ENCODE assay signal across 27 mouse cellular contexts in genomic region chr5:112535868-112536267, GRCm38 (mm10). TPM values are rescaled to one million over a fixed set of nuclear protein-coding genes. Genes with fewer than 3 reads are reported as not detected.
DNase-seq lines count a peak whose midpoint lies in the region; ATAC-seq and TF ChIP-seq lines count a peak whose summit lies in the region.
"Had no signal": no experiment of that assay in that cellular context is flagged by ENCODE, and none has a peak within 500 bp of the region (broad histone marks: within the 10 kb centered on the region; RNA-seq: fewer than 3 reads in every experiment).

No protein-coding gene starts in this region.

- no peaks in the 10 kb centered on the region for H3K4me1 ChIP-seq in liver, postnatal 0 days (ENCODE audit: insufficient read depth)
- H3K4me1 ChIP-seq: embryonic facial prominence, embryonic 12.5 days; liver, embryonic 15.5 days; lung, embryonic 15.5 days had no signal

- H3K4me3 ChIP-seq in layer of hippocampus, adult 2 months = no peak overlapping the region; the same call in 1 of the 2 replicates
- no peak overlapping the region for H3K4me3 ChIP-seq in liver, postnatal 0 days (ENCODE audit: low read depth, low read length)
- H3K4me3 ChIP-seq: embryonic facial prominence, embryonic 12.5 days; gastrocnemius, adult 2 months; liver, embryonic 15.5 days; lung, embryonic 15.5 days; midbrain, embryonic 10.5 days; midbrain, embryonic 15.5 days; neural tube, embryonic 15.5 days had no signal

- H3K27me3 ChIP-seq in liver, postnatal 0 days (ENCODE audit: insufficient read depth, low read length) = 0 out of 2 replicates have a peak, but pooled peaks cover 2% of the 10 kb centered on the region
- H3K27me3 ChIP-seq: liver, embryonic 15.5 days; lung, embryonic 15.5 days; midbrain, embryonic 15.5 days; neural tube, embryonic 15.5 days had no signal

- no peak overlapping the region for H3K9ac ChIP-seq in liver, postnatal 0 days (replicated peaks)
- H3K9ac ChIP-seq: embryonic facial prominence, embryonic 12.5 days; hindbrain, embryonic 14.5 days; liver, embryonic 15.5 days; lung, embryonic 15.5 days; midbrain, embryonic 15.5 days; neural tube, embryonic 15.5 days had no signal

- H3K27ac ChIP-seq in layer of hippocampus, adult 2 months = peak overlapping the region; percentile 74
- no peak overlapping the region for H3K27ac ChIP-seq in liver, postnatal 0 days (ENCODE audit: low read depth)
- H3K27ac ChIP-seq: embryonic facial prominence, embryonic 12.5 days; gastrocnemius, adult 2 months; hindbrain, embryonic 14.5 days; liver, embryonic 15.5 days; lung, embryonic 15.5 days; midbrain, embryonic 10.5 days; midbrain, embryonic 15.5 days; neural tube, embryonic 15.5 days had no signal

- no peak overlapping the region for H3K4me2 ChIP-seq in liver, postnatal 0 days (ENCODE audit: low read depth, low read length)
- H3K4me2 ChIP-seq: embryonic facial prominence, embryonic 12.5 days; hindbrain, embryonic 14.5 days; liver, embryonic 15.5 days; lung, embryonic 15.5 days; midbrain, embryonic 15.5 days; neural tube, embryonic 15.5 days had no signal

- no peak for DNase-seq in frontal cortex, postnatal 10 days (ENCODE audit: low spot score in 2 of 2)
- peak; percentile 49 to 64 for DNase-seq in layer of hippocampus, adult 2 months (ENCODE audit: low spot score in 2 of 2)
- no peak for DNase-seq in layer of hippocampus, adult 9-10 months (ENCODE audit: low spot score)
- DNase-seq in ovary, adult 18-20 months (ENCODE audit: low spot score) = peak; percentile 5
- no peak for DNase-seq in ovary, postnatal 14 days (ENCODE audit: low spot score)
- DNase-seq in liver, postnatal 0 days = no peak
- DNase-seq: adrenal gland, adult 8-10 months; cerebellum, adult 9-11 months; embryo, embryonic 11 days; gastrocnemius, adult 2 months; gastrocnemius, postnatal 36 days; heart, postnatal 4 days; kidney, adult 9 months; kidney, postnatal 10 days; liver had no signal

- no peak for TF ChIP-seq CTCF in layer of hippocampus, adult 2 months (conservative IDR thresholded peaks at IDR 0.05)
- no peak for TF ChIP-seq CTCF in liver, postnatal 0 days (IDR thresholded peaks at IDR 0.05; ENCODE audit: low read depth)

- no peak for TF ChIP-seq EP300 in liver, postnatal 0 days (IDR thresholded peaks at IDR 0.05; ENCODE audit: low read depth)

- WGBS in liver, postnatal 0 days (ENCODE audit: insufficient replicate concordance) = 69% methylated on average over 12 of the region's 12 CpGs

- peak; percentile 42 for ATAC-seq in frontal cortex, adult (ENCODE audit: low TSS enrichment)
- no peak for ATAC-seq in liver, postnatal 0 days
- ATAC-seq: forebrain, embryonic 14.5 days; intestine, postnatal 0 days; midbrain, embryonic 15.5 days had no signal

- H3K36me3 ChIP-seq in liver, postnatal 0 days (replicated peaks; ENCODE audit: insufficient read depth, low read length) = no peaks in the 10 kb centered on the region
- H3K36me3 ChIP-seq: embryonic facial prominence, embryonic 12.5 days; G1E; liver, embryonic 15.5 days; lung, embryonic 15.5 days; midbrain, embryonic 10.5 days; midbrain, embryonic 15.5 days had no signal

- no peaks in the 10 kb centered on the region for H3K9me3 ChIP-seq in liver, postnatal 0 days (ENCODE audit: low read length)
- H3K9me3 ChIP-seq: embryonic facial prominence, embryonic 12.5 days; liver, embryonic 15.5 days; midbrain, embryonic 15.5 days; neural tube, embryonic 15.5 days had no signal

RNA-seq across cellular contexts. Expression of gene Sez6l, which starts 41.1 kb away (rescaled TPM):
- 100 to 1,000 TPM; 233 to 235 TPM for total RNA-seq in layer of hippocampus, adult 2 months (2021)
- polyA plus RNA-seq in liver, postnatal 0 days (2015; fragmentation: Nextera tagmentation; extraction: Ambion mirVana) = not detected in 2 replicates
- total RNA-seq: gastrocnemius, adult 2 months; megakaryocyte progenitor cell, adult 5-6 weeks had no signal
- polyA plus RNA-seq: G1E had no signal

Comparison
In these comparisons a context has a peak if more than half of its experiments do, and no peak if none do; other contexts are left out.
1. DNase-seq: peak in layer of hippocampus, adult 2 months (2 of 2) and ovary, adult 18-20 months (single experiment); none in frontal cortex, postnatal 10 days (0 of 2), layer of hippocampus, adult 9-10 months (single experiment), ovary, postnatal 14 days (single experiment) and liver, postnatal 0 days (single experiment).